Mouse (Mus musculus) limb, embryonic 12.5 days (tissue): ENCODE measurements around the gene Mag. TPM values are rescaled to one million over a fixed set of nuclear protein-coding genes. Genes with fewer than 3 reads are reported as not detected.
A peak's percentile ranks its signal among the peaks of the same experiment; 100 is the strongest.
"Not testable (repeated sequence)": the region's sequence is repeated elsewhere in the genome, so short reads cannot be mapped to it uniquely, and the experiment has no call there.

Experiments
- ATAC-seq: fragments of 200-750 bp; cut with Nextera tagmentation; 2 replicates; pipeline ENCODE4 v1.8.0; 2017; ENCODE audit warnings: low read depth, moderate TSS enrichment; ENCODE audit not compliant: insufficient number of reproducible peaks, insufficient read depth, low FRiP score, low TSS enrichment
- H3K27ac ChIP-seq: fragments of 300-500 bp; sonication (generic); 2 replicates; pipeline ENCODE4 v1.5.1; 2016; ENCODE audit warnings: mild to moderate bottlenecking, moderate library complexity
- H3K27me3 ChIP-seq: fragments of 300-500 bp; sonication (generic); 2 replicates; pipeline ENCODE4 v1.6.1; 2016; ENCODE audit warnings: mild to moderate bottlenecking, moderate library complexity
- H3K36me3 ChIP-seq: fragments of 300-500 bp; sonication (generic); 2 replicates; pipeline ENCODE4 v1.6.1; 2016; ENCODE audit warnings: mild to moderate bottlenecking, moderate library complexity
- H3K4me1 ChIP-seq: fragments of 300-500 bp; sonication (generic); replicated peaks from 2 replicates; pipeline ENCODE4 v1.6.1; 2016
- H3K4me2 ChIP-seq: fragments of 300-500 bp; sonication (generic); 2 replicates; pipeline ENCODE4 v1.6.1; 2016; ENCODE audit warnings: mild to moderate bottlenecking, moderate library complexity
- H3K4me3 ChIP-seq: fragments of 300-500 bp; sonication (generic); replicated peaks from 2 replicates; pipeline ENCODE4 v1.5.1; 2016; ENCODE audit warnings: mild to moderate bottlenecking
- H3K9ac ChIP-seq: fragments of 300-500 bp; sonication (generic); replicated peaks from 2 replicates; pipeline ENCODE4 v1.6.1; 2016; ENCODE audit warnings: mild to moderate bottlenecking, moderate library complexity
- H3K9me3 ChIP-seq: fragments of 300-500 bp; sonication (generic); 2 replicates; pipeline ENCODE4 v1.6.1; 2016; ENCODE audit warnings: mild to moderate bottlenecking, moderate library complexity
- WGBS: fragments of 180-500 bp; shearing (Covaris S2); methylation state at CpG from one replicate; pipeline ENCODE4 v1.1.7; 2016; 5-methylcytosine and 5-hydroxymethylcytosine counted together
- polyA plus RNA-seq: library from polyadenylated mRNA; unstranded; fragments of >200 nt; fragmentation: Nextera tagmentation; extraction: Ambion mirVana; gene quantifications from 2 replicates; pipeline ENCODE4 v1.2.1, GENCODE M21; 2016

The Mag gene
- polyA plus RNA-seq, 1 experiment from 2014 or later = 0.29 TPM

GRCm38 (mm10) chr7:30954971-30955520, 40.4 kb upstream of the Mag start:
- Histone ChIP-seq H3K4me3 (peak overlapping the region; percentile 97), H3K9ac (peak overlapping the region; percentile 100; the same call in 1 of the 2 replicates), H3K36me3 (peaks cover 69% of the 10 kb centered on the region), H3K4me2 (peak overlapping the region; percentile 70), H3K27ac (no peak overlapping the region), H3K9me3 (no peaks in the 10 kb centered on the region), H3K27me3 (no peaks in the 10 kb centered on the region), H3K4me1 (peaks cover 16% of the 10 kb centered on the region)
- ATAC-seq = no peak
- 88% methylated on average over 12 of the region's 12 CpGs for WGBS

- H3K36me3 ChIP-seq = peaks cover 71% of the 10 kb centered on the region
- H3K4me2 ChIP-seq = no peak overlapping the region
- no peak overlapping the region for H3K27ac ChIP-seq
- no peak for ATAC-seq
- H3K9ac ChIP-seq = no peak overlapping the region
- no peaks in the 10 kb centered on the region for H3K27me3 ChIP-seq
- no peaks in the 10 kb centered on the region for H3K9me3 ChIP-seq
- peaks cover 16% of the 10 kb centered on the region for H3K4me1 ChIP-seq
- H3K4me3 ChIP-seq = no peak overlapping the region
- WGBS = 87% methylated on average over 3 of the region's 3 CpGs
Measured at GRCm38 (mm10) chr7:30954036-30954435, 39.4 kb upstream of the Mag start.

- Histone ChIP-seq H3K9ac (no peak overlapping the region), H3K36me3 (peaks cover 69% of the 10 kb centered on the region), H3K4me2 (no peak overlapping the region), H3K27ac (no peak overlapping the region), H3K27me3 (no peaks in the 10 kb centered on the region), H3K4me1 (peaks cover 16% of the 10 kb centered on the region), H3K9me3 (no peaks in the 10 kb centered on the region), H3K4me3 (no peak overlapping the region)
- ATAC-seq = no peak
- WGBS = 82% methylated on average over 6 of the region's 6 CpGs
Measured at GRCm38 (mm10) chr7:30953459-30953858, 38.8 kb upstream of the Mag start.

GRCm38 (mm10) chr7:30952441-30953265, 38.0 kb upstream of the Mag start:
- ATAC-seq = no peak
- Histone ChIP-seq H3K27me3 (no peaks in the 10 kb centered on the region), H3K4me3 (no peak overlapping the region), H3K9ac (no peak overlapping the region), H3K4me2 (no peak overlapping the region), H3K4me1 (peaks cover 10% of the 10 kb centered on the region), H3K27ac (no peak overlapping the region), H3K36me3 (peaks cover 66% of the 10 kb centered on the region), H3K9me3 (no peaks in the 10 kb centered on the region)
- WGBS = 91% methylated on average over 16 of the region's 16 CpGs

GRCm38 (mm10) chr7:30949902-30950301, 35.2 kb upstream of the Mag start:
- H3K9ac ChIP-seq, H3K4me1 ChIP-seq, H3K9me3 ChIP-seq, H3K27ac ChIP-seq, ATAC-seq, H3K4me3 ChIP-seq, H3K4me2 ChIP-seq, H3K27me3 ChIP-seq: not testable (repeated sequence)
- peaks cover 80% of the 10 kb centered on the region for H3K36me3 ChIP-seq
- 96% methylated on average over 3 of the region's 3 CpGs for WGBS

- Histone ChIP-seq H3K9me3 (no peaks in the 10 kb centered on the region), H3K9ac (no peak overlapping the region), H3K4me3 (no peak overlapping the region), H3K36me3 (peaks cover 41% of the 10 kb centered on the region), H3K4me1 (no peaks in the 10 kb centered on the region), H3K27ac (no peak overlapping the region), H3K27me3 (no peaks in the 10 kb centered on the region), H3K4me2 (no peak overlapping the region)
- no peak; the same call in 1 of the 2 replicates for ATAC-seq
- WGBS = 93% methylated on average over 7 of the region's 7 CpGs
Measured at GRCm38 (mm10) chr7:30945876-30946275, 31.2 kb upstream of the Mag start.

- not testable (repeated sequence) for H3K9me3 ChIP-seq, H3K4me3 ChIP-seq, H3K4me1 ChIP-seq, H3K27me3 ChIP-seq, H3K9ac ChIP-seq, H3K27ac ChIP-seq, ATAC-seq, H3K4me2 ChIP-seq
- H3K36me3 ChIP-seq = peaks cover 37% of the 10 kb centered on the region
- WGBS = 90% methylated on average over 7 of the region's 7 CpGs
Measured at GRCm38 (mm10) chr7:30945466-30945865, 30.8 kb upstream of the Mag start.

GRCm38 (mm10) chr7:30944706-30945105, 30.0 kb upstream of the Mag start:
- H3K27ac ChIP-seq, H3K4me1 ChIP-seq, H3K9ac ChIP-seq, H3K9me3 ChIP-seq, ATAC-seq, H3K4me3 ChIP-seq, H3K4me2 ChIP-seq, H3K27me3 ChIP-seq: not testable (repeated sequence)
- H3K36me3 ChIP-seq = peaks cover 29% of the 10 kb centered on the region
- WGBS = 63% methylated on average over 2 of the region's 2 CpGs

GRCm38 (mm10) chr7:30943909-30944635, 29.4 kb upstream of the Mag start, which contains the start of gene Hamp:
Hamp (minus strand) TSS chr7:30944032.
- Histone ChIP-seq H3K9ac (no peak within 1 kb of the TSS), H3K36me3 (peaks cover 23% of the 10 kb centered on the region), H3K4me1 (no peaks in the 10 kb centered on the region), H3K4me2 (no peak within 1 kb of the TSS), H3K4me3 (no peak within 1 kb of the TSS), H3K9me3 (no peaks in the 10 kb centered on the region), H3K27me3 (no peaks in the 10 kb centered on the region), H3K27ac (no peak within 1 kb of the TSS)
- 68% methylated on average over 9 of the region's 9 CpGs for WGBS
- ATAC-seq = no peak

GRCm38 (mm10) chr7:30942365-30942764, 27.7 kb upstream of the Mag start:
- not testable (repeated sequence) for H3K9me3 ChIP-seq, ATAC-seq, H3K4me3 ChIP-seq, H3K4me1 ChIP-seq, H3K27ac ChIP-seq, H3K27me3 ChIP-seq, H3K9ac ChIP-seq, H3K4me2 ChIP-seq
- 64% methylated on average over 3 of the region's 3 CpGs for WGBS
- peaks cover 18% of the 10 kb centered on the region for H3K36me3 ChIP-seq

- not testable (repeated sequence) for H3K4me3 ChIP-seq, H3K9me3 ChIP-seq, H3K27me3 ChIP-seq, H3K9ac ChIP-seq, H3K36me3 ChIP-seq, H3K4me2 ChIP-seq, H3K4me1 ChIP-seq, H3K27ac ChIP-seq, ATAC-seq
- WGBS = 74% methylated on average over 1 of the region's 1 CpGs
Measured at GRCm38 (mm10) chr7:30940070-30940469, 25.4 kb upstream of the Mag start.
